Mouse (Mus musculus) heart, embryonic 16.5 days (tissue): ENCODE data around the gene Lrrc51. TPM values are rescaled to one million over a fixed set of nuclear protein-coding genes. Genes with fewer than 3 reads are reported as not detected.

Source experiments
- ATAC-seq: fragments of 200-750 bp; cut with Nextera tagmentation; replicated peaks from 2 replicates; pipeline ENCODE4 v1.8.0; 2017; ENCODE audit warnings: moderate number of reproducible peaks; ENCODE audit not compliant: insufficient read depth, low FRiP score; ENCODE audit errors: extremely low read depth
- H3K27ac ChIP-seq: fragments of 300-500 bp; sonication (generic); 2 replicates; pipeline ENCODE4 v1.5.1; 2014; ENCODE audit warnings: mild to moderate bottlenecking, low read length, control low read depth, moderate library complexity
- H3K27me3 ChIP-seq: fragments of 300-500 bp; sonication (generic); 2 replicates; pipeline ENCODE4 v1.6.1; 2014; ENCODE audit warnings: low read length, mixed read lengths; ENCODE audit not compliant: control insufficient read depth, insufficient read depth
- H3K36me3 ChIP-seq: fragments of 300-500 bp; sonication (generic); 2 replicates; pipeline ENCODE4 v1.6.1; 2014; ENCODE audit not compliant: control insufficient read depth, insufficient read depth
- H3K4me1 ChIP-seq: fragments of 300-500 bp; sonication (generic); 2 replicates; pipeline ENCODE4 v1.6.1; 2014; ENCODE audit warnings: low read length, mixed read lengths; ENCODE audit not compliant: control insufficient read depth, insufficient read depth
- H3K4me2 ChIP-seq: fragments of 300-500 bp; sonication (generic); 2 replicates; pipeline ENCODE4 v1.6.1; 2014; ENCODE audit warnings: low read depth, mild to moderate bottlenecking, control low read depth, low read length
- H3K4me3 ChIP-seq: fragments of 300-500 bp; sonication (generic); 2 replicates; pipeline ENCODE4 v1.5.1; 2014; ENCODE audit warnings: mild to moderate bottlenecking, control low read depth, low read length
- H3K9ac ChIP-seq: fragments of 300-500 bp; sonication (generic); 2 replicates; pipeline ENCODE4 v1.6.1; 2014; ENCODE audit warnings: low read length, control low read depth
- H3K9me3 ChIP-seq: fragments of 300-500 bp; sonication (generic); replicated peaks from 2 replicates; pipeline ENCODE4 v1.6.1; 2016; ENCODE audit warnings: low read length; ENCODE audit not compliant: control insufficient read depth
- WGBS: fragments of 180-500 bp; shearing (Covaris S2); extraction: QIAGEN DNeasy Blood & Tissue Kit; methylation state at CpG from one replicate; pipeline ENCODE4 v1.1.7; 2014; 5-methylcytosine and 5-hydroxymethylcytosine counted together
- microRNA-seq: library from miRNA; unstranded; fragments of <30 nt; microRNA quantifications from one replicate; pipeline ENCODE4, GENCODE M21; 2017
- polyA plus RNA-seq: library from polyadenylated mRNA; unstranded; fragments of >200 nt; fragmentation: Nextera tagmentation; extraction: Ambion mirVana; gene quantifications from 2 replicates; pipeline ENCODE4 v1.2.1, GENCODE M21; 2015

Lrrc51 gene
- polyA plus RNA-seq, 1 experiment from 2014 or later, result 5.9 TPM

DNA sequence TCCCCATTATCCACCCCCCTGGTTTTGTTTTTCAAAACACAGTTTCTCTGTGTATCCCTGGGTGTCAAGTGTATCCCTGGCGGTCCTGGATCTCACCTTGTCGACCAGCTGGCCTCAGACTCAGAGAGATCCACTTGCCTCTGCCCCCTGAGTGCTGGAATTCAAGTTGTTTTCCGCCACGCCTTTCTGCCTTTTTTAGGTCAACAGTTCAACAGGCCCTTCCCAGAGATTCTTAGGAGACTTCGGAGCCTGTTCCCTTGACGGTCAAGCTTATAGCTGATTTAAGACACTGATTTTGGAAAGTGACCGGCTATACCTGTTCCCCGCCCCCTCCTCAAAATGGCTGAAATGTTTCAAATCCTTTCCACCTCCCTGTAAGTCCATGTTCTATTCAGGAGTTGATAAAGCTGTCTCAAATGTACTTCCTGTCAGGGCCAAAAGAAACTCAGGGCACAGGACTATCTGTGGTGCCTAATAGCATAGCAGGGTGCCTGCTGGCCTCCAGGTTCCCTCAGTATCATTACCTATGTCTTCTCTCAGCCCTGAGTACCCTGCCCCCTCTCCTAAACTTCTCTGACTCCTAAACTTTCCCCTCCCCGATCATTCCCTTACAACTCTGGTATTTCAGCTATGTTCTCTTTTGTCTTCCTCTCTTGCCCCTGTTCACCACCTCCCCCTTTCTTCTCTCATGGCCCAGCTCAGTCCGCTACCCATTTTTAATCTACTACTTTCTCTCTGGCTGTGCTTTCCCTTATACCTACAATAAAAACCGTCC is 67.0 kb downstream of the Lrrc51 start:
- no peak for ATAC-seq
- Histone ChIP-seq H3K27me3 (no peaks in the 10 kb centered on the region), H3K9me3 (no peaks in the 10 kb centered on the region), H3K4me3 (no peak overlapping the region), H3K27ac (no peak overlapping the region), H3K36me3 (no peaks in the 10 kb centered on the region), H3K4me2 (no peak overlapping the region), H3K4me1 (peaks cover 9% of the 10 kb centered on the region), H3K9ac (no peak overlapping the region)
- WGBS, result 75% methylated on average over 11 of the region's 11 CpGs

DNA sequence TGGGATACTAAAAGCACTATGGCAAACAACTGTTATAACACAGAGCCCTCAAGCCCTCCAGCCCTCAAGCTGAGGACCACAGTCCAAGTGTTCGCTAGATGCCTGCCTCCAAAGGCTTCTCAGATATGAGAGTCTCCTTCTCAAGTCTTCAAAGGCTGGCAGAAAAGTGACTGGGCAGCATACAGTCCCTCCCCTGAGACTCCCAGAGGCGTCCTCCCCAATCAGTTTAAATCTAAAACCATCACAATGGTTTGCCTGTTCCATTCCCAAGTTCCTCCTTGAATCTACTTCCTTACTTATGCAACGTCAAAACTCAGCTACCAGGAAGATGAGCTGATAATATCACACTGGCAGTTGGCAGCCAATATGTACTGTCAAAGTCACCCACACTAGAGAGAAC is 70.3 kb downstream of the Lrrc51 start, which contains the start of gene Anapc15:
Anapc15 (plus strand) TSS at position 301 of the 400 bp plus-strand sequence.
- 66% methylated on average over 3 of the region's 3 CpGs for WGBS
- Histone ChIP-seq H3K4me1 (no peaks in the 10 kb centered on the region), H3K9me3 (no peaks in the 10 kb centered on the region), H3K4me2 (no peak within 1 kb of the TSS), H3K27ac (no peak within 1 kb of the TSS), H3K4me3 (no peak within 1 kb of the TSS), H3K36me3 (no peaks in the 10 kb centered on the region), H3K27me3 (no peaks in the 10 kb centered on the region), H3K9ac (no peak within 1 kb of the TSS)
- no peak for ATAC-seq

Small RNA genes lying within 50 kb of the gene (microRNA-seq; reads per million reads assigned to microRNA genes)
- gene Gm22655, result not detected

Other genes starting within 250 kb of the Lrrc51 start
- gene Phox2a, start 115.6 kb downstream of the Lrrc51 start, polyA plus RNA-seq, result 0.15 and 0.32 TPM in 2 replicates
- gene Inppl1, start 95.7 kb downstream of the Lrrc51 start, polyA plus RNA-seq, result 48.9 and 59.3 TPM in 2 replicates
- 0.98 and 2.4 TPM in 2 replicates for gene Folr2, start 76.7 kb downstream of the Lrrc51 start, polyA plus RNA-seq
- 53.2 and 54.0 TPM in 2 replicates for gene Anapc15, start 70.2 kb downstream of the Lrrc51 start, polyA plus RNA-seq
- 4.0 and 4.7 TPM in 2 replicates for gene Folr1, start 63.1 kb downstream of the Lrrc51 start, polyA plus RNA-seq
- gene Lamtor1, start 28.0 kb downstream of the Lrrc51 start, polyA plus RNA-seq, result 147 and 151 TPM in 2 replicates
- 0.14 TPM in 1 of 2 replicates, not detected in the other for gene Tomt, start 27.5 kb downstream of the Lrrc51 start, polyA plus RNA-seq
- 41.0 and 46.5 TPM in 2 replicates for gene Numa1, start 216 bp upstream of the Lrrc51 start, polyA plus RNA-seq
- gene Il18bp, start 84.8 kb upstream of the Lrrc51 start, polyA plus RNA-seq, result 1.9 and 3.2 TPM in 2 replicates
- gene Rnf121, start 131.6 kb upstream of the Lrrc51 start, polyA plus RNA-seq, result 16.5 and 17.3 TPM in 2 replicates
- gene Xndc1, start 131.6 kb upstream of the Lrrc51 start, polyA plus RNA-seq, result 19.6 and 21.6 TPM in 2 replicates
- 0.80 and 0.95 TPM in 2 replicates for gene Xntrpc, start 131.8 kb upstream of the Lrrc51 start, polyA plus RNA-seq
- gene Trpc2, start 149.2 kb upstream of the Lrrc51 start, polyA plus RNA-seq, result 0.12 and 0.17 TPM in 2 replicates
- gene Art1, start 167.8 kb upstream of the Lrrc51 start, polyA plus RNA-seq, result 3.1 and 5.0 TPM in 2 replicates
- 1.4 and 1.9 TPM in 2 replicates for gene Art5, start 175.6 kb upstream of the Lrrc51 start, polyA plus RNA-seq
- 0.24 TPM in 1 of 2 replicates, not detected in the other for gene Chrna10, start 182.9 kb upstream of the Lrrc51 start, polyA plus RNA-seq